8 mouse cellular contexts compared by ENCODE assay signal in the genomic region with DNA sequence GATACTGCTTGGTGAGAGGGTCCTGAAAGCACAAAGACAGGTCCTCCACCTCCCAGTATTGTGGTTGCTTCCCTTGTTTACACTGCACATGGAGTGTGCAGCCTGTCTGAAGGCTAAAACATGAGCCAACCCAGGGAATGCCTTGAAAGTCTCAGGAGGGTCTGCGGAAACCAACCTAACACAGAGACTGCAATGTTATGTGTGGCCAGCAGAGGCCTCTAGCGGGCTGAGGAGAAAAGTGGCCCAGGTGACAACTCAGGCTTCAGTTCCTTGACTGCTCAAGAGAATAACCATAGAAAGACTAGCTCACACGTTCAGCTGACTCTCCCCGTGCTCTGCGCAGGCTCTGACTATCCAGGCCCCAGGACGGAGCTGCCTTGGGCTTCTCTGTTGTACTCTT. TPM values are rescaled to one million over a fixed set of nuclear protein-coding genes. Genes with fewer than 3 reads are reported as not detected.
DNase-seq lines count a peak whose midpoint lies in the region; ATAC-seq and TF ChIP-seq lines count a peak whose summit lies in the region.

No protein-coding gene starts in this region.

- H3K36me3 ChIP-seq in G1E (replicated peaks), result no peaks in the 10 kb centered on the region
- no peaks in the 10 kb centered on the region for H3K36me3 ChIP-seq in intestine, embryonic 16.5 days (ENCODE audit: control insufficient read depth, insufficient read depth, low read length)
- H3K36me3 ChIP-seq in limb, embryonic 14.5 days (ENCODE audit: control insufficient read depth, insufficient read depth, low read length), result no peaks in the 10 kb centered on the region

- no peak overlapping the region for H3K9ac ChIP-seq in intestine, embryonic 16.5 days (ENCODE audit: low read depth, low read length)
- H3K9ac ChIP-seq in limb, embryonic 14.5 days (ENCODE audit: low read depth, low read length, severe bottlenecking), result no peak overlapping the region

- TF ChIP-seq CTCF in G1E (IDR thresholded peaks at IDR 0.05; ENCODE audit: low read depth, low read length), result no peak

- H3K9me3 ChIP-seq in G1E (replicated peaks), result peaks cover 49% of the 10 kb centered on the region
- no peaks in the 10 kb centered on the region for H3K9me3 ChIP-seq in intestine, embryonic 16.5 days (ENCODE audit: control insufficient read depth, low read length)
- H3K9me3 ChIP-seq in limb, embryonic 14.5 days (ENCODE audit: control insufficient read depth, low read length), result no peaks in the 10 kb centered on the region

- ATAC-seq in G1E (ENCODE audit: extremely low read depth, insufficient number of reproducible peaks, low FRiP score, poor library complexity, severe bottlenecking), result peak; percentile 1; the same call in 1 of the 2 replicates
- peak; percentile 52; the same call in 1 of the 2 replicates for ATAC-seq in intestine, embryonic 16.5 days
- no peak for ATAC-seq in limb, embryonic 14.5 days (ENCODE audit: low FRiP score, low read depth)

- H3K4me1 ChIP-seq in G1E (ENCODE audit: insufficient read depth, low read depth, low read length), result no peaks in the 10 kb centered on the region
- H3K4me1 ChIP-seq in intestine, embryonic 16.5 days (ENCODE audit: control insufficient read depth, insufficient read depth, low read length), result no peaks in the 10 kb centered on the region
- no peaks in the 10 kb centered on the region for H3K4me1 ChIP-seq in limb, embryonic 14.5 days (ENCODE audit: control insufficient read depth, insufficient read depth, low read length)

- H3K27ac ChIP-seq in intestine, embryonic 16.5 days (ENCODE audit: low read length), result no peak overlapping the region
- H3K27ac ChIP-seq in limb, embryonic 14.5 days (replicated peaks; ENCODE audit: low read depth, low read length), result no peak overlapping the region

- no peaks in the 10 kb centered on the region for H3K27me3 ChIP-seq in G1E (ENCODE audit: insufficient read depth, low read length)
- no peaks in the 10 kb centered on the region for H3K27me3 ChIP-seq in intestine, embryonic 16.5 days (replicated peaks; ENCODE audit: control insufficient read depth, insufficient read depth, low read length)
- no peaks in the 10 kb centered on the region for H3K27me3 ChIP-seq in limb, embryonic 14.5 days (ENCODE audit: control insufficient read depth, insufficient read depth, low read length)

- H3K4me2 ChIP-seq in intestine, embryonic 16.5 days (ENCODE audit: low read depth, low read length), result no peak overlapping the region
- H3K4me2 ChIP-seq in limb, embryonic 14.5 days (replicated peaks; ENCODE audit: low read depth, low read length, severe bottlenecking), result no peak overlapping the region

- DNase-seq in 416B (ENCODE audit: low read depth) (peak; percentile 58), G1E (ENCODE audit: low spot score) (no peak)
- peak; percentile 40 to 61 for DNase-seq in cerebellum, postnatal 4 days (ENCODE audit: low spot score in 2 of 2)
- DNase-seq in gastrocnemius, postnatal 14 days, result peak; percentile 40
- peak; percentile 35 for DNase-seq in limb, embryonic 14.5 days (ENCODE audit: low spot score)
- peak; percentile 72 for DNase-seq in naive thymus-derived CD4-positive, alpha-beta T cell, adult 2 months (ENCODE audit: low read depth)
- DNase-seq in thymus, postnatal 25 days, result peak; percentile 54

- intact Hi-C loops in gastrocnemius, postnatal 14 days (cut with DNase I; ENCODE audit: low total_unique reads), result loop anchor here (2.0 kb wide), 1 partner anchor 55 kb away; no protein-coding TSS in a partner anchor

- no peak for TF ChIP-seq POLR2A in limb, embryonic 14.5 days (IDR thresholded peaks at IDR 0.05; ENCODE audit: borderline replicate concordance, extremely low read depth, insufficient read depth, insufficient read length)

- H3K4me3 ChIP-seq in G1E (ENCODE audit: low read depth, low read length), result no peak overlapping the region
- H3K4me3 ChIP-seq in intestine, embryonic 16.5 days (ENCODE audit: low read length), result no peak overlapping the region
- H3K4me3 ChIP-seq in limb, embryonic 14.5 days (replicated peaks; ENCODE audit: low read length), result no peak overlapping the region

- WGBS in intestine, embryonic 16.5 days, result 5% methylated on average over 6 of the region's 6 CpGs
- 13% methylated on average over 6 of the region's 6 CpGs for WGBS in limb, embryonic 14.5 days

RNA-seq across cellular contexts. Expression of a gene that starts 20.8 kb away (rescaled TPM):
- total RNA-seq in G1E (2014; fragmentation: Nextera tagmentation), result 5.5 and 10.9 TPM in 2 replicates
- total RNA-seq in G1E (2017), result 2.7 and 3.2 TPM in 2 replicates
- 1.7 and 2.6 TPM in 2 replicates for polyA plus RNA-seq in G1E (2012)
- 10 to 100 TPM; 74.1 to 86.7 TPM for total RNA-seq in gastrocnemius, postnatal 14 days (2021)
- 5.6 and 6.1 TPM in 2 replicates for polyA plus RNA-seq in intestine, embryonic 16.5 days (2015; fragmentation: Nextera tagmentation; extraction: Ambion mirVana)
- polyA plus RNA-seq in limb, embryonic 14.5 days (2012; rRNA removed), result 13.5 and 16.5 TPM in 2 replicates
- 10.0 and 12.5 TPM in 2 replicates for polyA plus RNA-seq in limb, embryonic 14.5 days (2014; fragmentation: Nextera tagmentation; extraction: Ambion mirVana)
